In the genomic region with DNA sequence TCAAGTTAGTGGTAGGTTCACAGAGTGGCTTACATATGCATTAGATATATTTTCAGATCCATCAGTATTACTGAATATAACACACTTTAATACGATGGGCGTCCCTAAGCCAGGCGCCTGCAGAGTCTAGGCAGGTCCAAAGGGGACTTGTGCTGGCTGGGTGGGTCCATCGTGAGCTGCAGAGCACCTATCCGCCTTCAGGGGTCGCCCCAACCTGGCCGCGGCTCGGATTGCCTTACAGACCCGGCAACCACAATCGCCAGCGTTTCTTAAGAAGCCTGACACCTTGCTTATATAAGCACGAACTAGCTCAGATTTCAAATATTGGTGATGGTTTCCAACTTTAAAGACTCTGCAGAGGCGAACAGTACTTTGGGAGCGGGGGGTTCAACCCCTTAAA, we compare ENCODE assay signal across 7 mouse cellular contexts.
DNase-seq lines count a peak whose midpoint lies in the region; ATAC-seq and TF ChIP-seq lines count a peak whose summit lies in the region.

No protein-coding gene starts in this region.

- WGBS in forebrain, embryonic 14.5 days: 20% methylated on average over 15 of the region's 15 CpGs
- WGBS in intestine, embryonic 14.5 days: 8% methylated on average over 15 of the region's 15 CpGs
- WGBS in liver, embryonic 15.5 days (ENCODE audit: insufficient replicate concordance): 17% methylated on average over 15 of the region's 15 CpGs
- WGBS in neural tube, embryonic 14.5 days: 21% methylated on average over 15 of the region's 15 CpGs

- peak overlapping the region; percentile 30; the same call in 1 of the 2 replicates for H3K4me2 ChIP-seq in forebrain, embryonic 14.5 days (ENCODE audit: low read length)
- peak overlapping the region; percentile 47 for H3K4me2 ChIP-seq in intestine, embryonic 14.5 days (ENCODE audit: low read length)
- H3K4me2 ChIP-seq in liver, embryonic 15.5 days: 0 out of 2 replicates have a peak overlapping the region, but pooled peaks have one; percentile 26
- H3K4me2 ChIP-seq in neural tube, embryonic 14.5 days (ENCODE audit: low read depth, low read length): peak overlapping the region; percentile 14; the same call in 1 of the 2 replicates

- no peaks in the 10 kb centered on the region for H3K36me3 ChIP-seq in ES-E14 (ENCODE audit: control insufficient read depth, insufficient read depth, low read length, poor library complexity, severe bottlenecking)
- H3K36me3 ChIP-seq in forebrain, embryonic 14.5 days (ENCODE audit: control insufficient read depth, insufficient read depth, low read length): no peaks in the 10 kb centered on the region
- H3K36me3 ChIP-seq in intestine, embryonic 14.5 days (ENCODE audit: control insufficient read depth, insufficient read depth, low read length): no peaks in the 10 kb centered on the region
- no peaks in the 10 kb centered on the region for H3K36me3 ChIP-seq in liver, embryonic 15.5 days (replicated peaks)
- H3K36me3 ChIP-seq in neural tube, embryonic 14.5 days (ENCODE audit: control insufficient read depth, insufficient read depth, low read length): no peaks in the 10 kb centered on the region

- in situ Hi-C loops in ES-E14 (cut with MboI; ENCODE audit: low sequenced_read_pairs in 2 of 2, unreplicated experiment in 2 of 2): no loop called here

- H3K27ac ChIP-seq in ES-E14 (ENCODE audit: insufficient read depth, low read depth, low read length, poor library complexity, severe bottlenecking): no peak overlapping the region
- H3K27ac ChIP-seq in forebrain, embryonic 14.5 days (ENCODE audit: low read depth, low read length): no peak overlapping the region
- no peak overlapping the region for H3K27ac ChIP-seq in intestine, embryonic 14.5 days (ENCODE audit: low read depth)
- no peak overlapping the region for H3K27ac ChIP-seq in liver, embryonic 15.5 days (replicated peaks)
- no peak overlapping the region for H3K27ac ChIP-seq in neural tube, embryonic 14.5 days (ENCODE audit: low read depth, low read length)

- no peaks in the 10 kb centered on the region for H3K9me3 ChIP-seq in ES-E14 (ENCODE audit: control insufficient read depth, insufficient read depth, low read depth, low read length)
- H3K9me3 ChIP-seq in forebrain, embryonic 14.5 days (replicated peaks; ENCODE audit: control insufficient read depth, low read length): no peaks in the 10 kb centered on the region
- no peaks in the 10 kb centered on the region for H3K9me3 ChIP-seq in intestine, embryonic 14.5 days (ENCODE audit: control insufficient read depth, low read length)
- no peaks in the 10 kb centered on the region for H3K9me3 ChIP-seq in liver, embryonic 15.5 days (replicated peaks)
- no peaks in the 10 kb centered on the region for H3K9me3 ChIP-seq in neural tube, embryonic 14.5 days (ENCODE audit: control insufficient read depth, low read length)

- H3K4me3 ChIP-seq in ES-E14 (ENCODE audit: insufficient read depth in 1 of 2, low read depth in 1 of 2, low read length in 2 of 2, poor library complexity in 1 of 2, severe bottlenecking in 1 of 2): peak overlapping the region; percentile 34 to 65; a peak in 2 of 4 replicates
- no peak overlapping the region for H3K4me3 ChIP-seq in forebrain, embryonic 14.5 days (ENCODE audit: low read depth, low read length)
- H3K4me3 ChIP-seq in intestine, embryonic 14.5 days (ENCODE audit: low read depth, low read length): peak overlapping the region; percentile 17; the same call in 1 of the 2 replicates
- H3K4me3 ChIP-seq in liver, embryonic 15.5 days (replicated peaks): no peak overlapping the region
- no peak overlapping the region for H3K4me3 ChIP-seq in neural tube, embryonic 14.5 days (ENCODE audit: low read depth, low read length)

- H3K9ac ChIP-seq in ES-E14 (ENCODE audit: insufficient read depth, low read depth, low read length, poor library complexity, severe bottlenecking): peak overlapping the region; percentile 17; the same call in 1 of the 2 replicates
- no peak overlapping the region for H3K9ac ChIP-seq in forebrain, embryonic 14.5 days (ENCODE audit: low read length)
- H3K9ac ChIP-seq in intestine, embryonic 14.5 days (ENCODE audit: low read length): 0 out of 2 replicates have a peak overlapping the region, but pooled peaks have one; percentile 20
- H3K9ac ChIP-seq in liver, embryonic 15.5 days: no peak overlapping the region
- no peak overlapping the region for H3K9ac ChIP-seq in neural tube, embryonic 14.5 days (replicated peaks; ENCODE audit: low read depth, low read length)

- peak; percentile 6 for DNase-seq in 3134 (ENCODE audit: extremely low read depth, insufficient read length, low spot score)
- peak; percentile 59 for DNase-seq in ES-E14 (ENCODE audit: low read depth, low spot score)
- peak; percentile 53 for DNase-seq in forebrain, embryonic 14.5 days (ENCODE audit: low spot score)
- peak; percentile 80 for DNase-seq in intestine, embryonic 14.5 days (ENCODE audit: low spot score)
- peak; percentile 31 for DNase-seq in thymus, postnatal 36 days

- no peak for ATAC-seq in forebrain, embryonic 14.5 days
- no peak for ATAC-seq in intestine, embryonic 14.5 days (replicated peaks; ENCODE audit: low FRiP score, low TSS enrichment, low read depth)
- no peak for ATAC-seq in liver, embryonic 15.5 days (ENCODE audit: insufficient read depth)
- ATAC-seq in neural tube, embryonic 14.5 days (ENCODE audit: low read depth): no peak

- no peaks in the 10 kb centered on the region for H3K27me3 ChIP-seq in forebrain, embryonic 14.5 days (replicated peaks; ENCODE audit: control insufficient read depth, insufficient read depth, low read length)
- no peaks in the 10 kb centered on the region for H3K27me3 ChIP-seq in intestine, embryonic 14.5 days (replicated peaks; ENCODE audit: control insufficient read depth, insufficient read depth, low read length)
- no peaks in the 10 kb centered on the region for H3K27me3 ChIP-seq in liver, embryonic 15.5 days
- no peaks in the 10 kb centered on the region for H3K27me3 ChIP-seq in neural tube, embryonic 14.5 days (ENCODE audit: control insufficient read depth, insufficient read depth, low read length)

- H3K4me1 ChIP-seq in ES-E14 (ENCODE audit: control insufficient read depth in 2 of 2, insufficient read depth in 2 of 2, low read length in 2 of 2, poor library complexity in 1 of 2): no peaks in the 10 kb centered on the region
- H3K4me1 ChIP-seq in forebrain, embryonic 14.5 days (ENCODE audit: control insufficient read depth, insufficient read depth, low read length): no peaks in the 10 kb centered on the region; the same call in 1 of the 2 replicates
- no peaks in the 10 kb centered on the region for H3K4me1 ChIP-seq in intestine, embryonic 14.5 days (replicated peaks; ENCODE audit: control insufficient read depth, insufficient read depth, low read length)
- no peaks in the 10 kb centered on the region for H3K4me1 ChIP-seq in liver, embryonic 15.5 days (replicated peaks)
- peaks cover 5% of the 10 kb centered on the region; the same call in 1 of the 2 replicates for H3K4me1 ChIP-seq in neural tube, embryonic 14.5 days (ENCODE audit: control insufficient read depth, insufficient read depth, low read length)

TF ChIP-seq in ES-E14, 5 proteins besides CTCF, POLR2A, EP300 and RAD21:
- TF ChIP-seq ZNF384 (IDR thresholded peaks at IDR 0.05; ENCODE audit: low read depth, low read length): no peak
- TF ChIP-seq CHD2 (IDR thresholded peaks at IDR 0.05; ENCODE audit: low read depth, low read length): no peak
- TF ChIP-seq ZC3H11A (IDR thresholded peaks at IDR 0.05; ENCODE audit: borderline replicate concordance, low read depth, low read length): 0 out of 2 replicates have a peak, but pooled peaks have one; percentile 7
TF ChIP-seq in ES-E14: peak in this region for 1.

Comparison
In these comparisons a context has a peak if more than half of its experiments do, and no peak if none do; other contexts are left out.
1. DNase-seq: peak in every context shown above with its lines; median percentile 80 in intestine, embryonic 14.5 days; 59 in ES-E14; 53 in forebrain, embryonic 14.5 days; 31 in thymus, postnatal 36 days; 6 in 3134.
2. H3K4me3 ChIP-seq: peak in ES-E14 (2 of 2) and intestine, embryonic 14.5 days (single experiment); none in forebrain, embryonic 14.5 days (single experiment), liver, embryonic 15.5 days (single experiment) and neural tube, embryonic 14.5 days (single experiment).
3. H3K9ac ChIP-seq: peak in ES-E14 (single experiment) and intestine, embryonic 14.5 days (single experiment); none in forebrain, embryonic 14.5 days (single experiment), liver, embryonic 15.5 days (single experiment) and neural tube, embryonic 14.5 days (single experiment).
4. Peak in every context shown above with its lines, with median percentiles within 50 percentile points of each other: H3K4me2 ChIP-seq.